Mouse (Mus musculus) liver, postnatal 0 days (tissue): ENCODE measurements around the gene Saxo1. TPM values are rescaled to one million over a fixed set of nuclear protein-coding genes. Genes with fewer than 3 reads are reported as not detected.

Experiments used
- ATAC-seq: fragments of 200-750 bp; cut with Nextera tagmentation; 2 replicates; pipeline ENCODE4 v1.8.0; 2017; ENCODE audit warnings: mild to moderate bottlenecking, moderate library complexity
- DNase-seq: peaks from one replicate; pipeline ENCODE4 v3.0.0-alpha.2; 2016
- H3K27ac ChIP-seq: fragments of 300-500 bp; sonication (generic); 2 replicates; pipeline ENCODE4 v1.5.1; 2014; ENCODE audit warnings: antibody characterized with exemption, moderate library complexity, mild to moderate bottlenecking, low read depth
- H3K27me3 ChIP-seq: fragments of 300-500 bp; sonication (generic); 2 replicates; pipeline ENCODE4 v1.6.1; 2014; ENCODE audit warnings: low read length, control low read depth, mixed read lengths; ENCODE audit not compliant: insufficient read depth
- H3K36me3 ChIP-seq: fragments of 300-500 bp; sonication (generic); replicated peaks from 2 replicates; pipeline ENCODE4 v1.6.1; 2014; ENCODE audit warnings: mild to moderate bottlenecking, control low read depth, low read length, moderate library complexity, mixed read lengths; ENCODE audit not compliant: insufficient read depth
- H3K4me1 ChIP-seq: fragments of 300-500 bp; sonication (generic); 2 replicates; pipeline ENCODE4 v1.6.1; 2014; ENCODE audit warnings: antibody characterized with exemption, mild to moderate bottlenecking, control low read depth; ENCODE audit not compliant: insufficient read depth
- H3K4me2 ChIP-seq: fragments of 300-500 bp; sonication (generic); 2 replicates; pipeline ENCODE4 v1.6.1; 2014; ENCODE audit warnings: low read depth, mild to moderate bottlenecking, low read length, moderate library complexity, mixed read lengths
- H3K4me3 ChIP-seq: fragments of 300-500 bp; sonication (generic); 2 replicates; pipeline ENCODE4 v1.5.1; 2014; ENCODE audit warnings: low read depth, low read length
- H3K9ac ChIP-seq: fragments of 300-500 bp; sonication (generic); replicated peaks from 2 replicates; pipeline ENCODE4 v1.6.1; 2014; ENCODE audit warnings: mild to moderate bottlenecking, moderate library complexity
- H3K9me3 ChIP-seq: fragments of 300-500 bp; sonication (generic); 2 replicates; pipeline ENCODE4 v1.6.1; 2016; ENCODE audit warnings: mild to moderate bottlenecking, control low read depth, low read length, mixed read lengths
- CTCF ChIP-seq: sonication (generic); IDR thresholded peaks from 2 replicates; pipeline ENCODE4 v1.5.1; 2016; ENCODE audit warnings: antibody characterized with exemption, low read depth
- EP300 ChIP-seq: IDR thresholded peaks from 2 replicates; pipeline ENCODE4 v1.6.1; 2016; ENCODE audit warnings: antibody characterized with exemption, low read depth, mild to moderate bottlenecking
- WGBS: fragments of 180-500 bp; shearing (Covaris S2); extraction: QIAGEN DNeasy Blood & Tissue Kit; methylation state at CpG from one replicate; pipeline ENCODE4 v1.1.7; 2014; ENCODE audit not compliant: insufficient replicate concordance; 5-methylcytosine and 5-hydroxymethylcytosine counted together
- polyA plus RNA-seq: library from polyadenylated mRNA; unstranded; fragments of >200 nt; fragmentation: Nextera tagmentation; extraction: Ambion mirVana; gene quantifications from 2 replicates; pipeline ENCODE4 v1.2.1, GENCODE M21; 2015

Saxo1 gene
- polyA plus RNA-seq, 1 experiment from 2014 or later: not detected

- DNase-seq: no peak
- Histone ChIP-seq H3K4me1 (no peaks in the 10 kb centered on the region), H3K4me2 (no peak overlapping the region), H3K36me3 (no peaks in the 10 kb centered on the region), H3K27me3 (no peaks in the 10 kb centered on the region), H3K9ac (no peak overlapping the region), H3K27ac (no peak overlapping the region), H3K9me3 (no peaks in the 10 kb centered on the region), H3K4me3 (no peak overlapping the region)
- WGBS: 22% methylated on average over 6 of the region's 6 CpGs
- TF ChIP-seq EP300 (no peak), CTCF (peak; percentile 71)
- ATAC-seq: no peak
These were observed 3.0 kb downstream of the Saxo1 start for GRCm38 (mm10) chr4:86555035-86555707.

GRCm38 (mm10) chr4:86548332-86548731, 9.8 kb downstream of the Saxo1 start:
- TF ChIP-seq EP300 (no peak), CTCF (no peak)
- no peaks in the 10 kb centered on the region for H3K27me3 ChIP-seq
- DNase-seq (no peak), ATAC-seq (no peak)
- no peak overlapping the region for H3K27ac ChIP-seq
- no peak overlapping the region for H3K4me3 ChIP-seq
- H3K4me2 ChIP-seq: no peak overlapping the region
- H3K4me1 ChIP-seq: no peaks in the 10 kb centered on the region
- H3K9me3 ChIP-seq: no peaks in the 10 kb centered on the region
- WGBS: 29% methylated on average over 9 of the region's 9 CpGs
- H3K9ac ChIP-seq: no peak overlapping the region
- no peaks in the 10 kb centered on the region for H3K36me3 ChIP-seq

GRCm38 (mm10) chr4:86545615-86546014, 12.5 kb downstream of the Saxo1 start:
- no peaks in the 10 kb centered on the region; the same call in 1 of the 2 replicates for H3K4me1 ChIP-seq
- ATAC-seq: no peak
- no peaks in the 10 kb centered on the region for H3K36me3 ChIP-seq
- 51% methylated on average over 5 of the region's 5 CpGs for WGBS
- no peaks in the 10 kb centered on the region for H3K9me3 ChIP-seq
- no peak for DNase-seq
- H3K27ac ChIP-seq: no peak overlapping the region
- no peaks in the 10 kb centered on the region for H3K27me3 ChIP-seq
- H3K4me3 ChIP-seq: no peak overlapping the region
- H3K4me2 ChIP-seq: no peak overlapping the region
- TF ChIP-seq CTCF (peak; percentile 58), EP300 (no peak)
- no peak overlapping the region for H3K9ac ChIP-seq

- no peak overlapping the region for H3K4me3 ChIP-seq
- H3K27ac ChIP-seq: no peak overlapping the region
- ATAC-seq (no peak), DNase-seq (no peak)
- H3K9ac ChIP-seq: no peak overlapping the region
- H3K4me1 ChIP-seq: no peaks in the 10 kb centered on the region; the same call in 1 of the 2 replicates
- WGBS: 71% methylated on average over 3 of the region's 3 CpGs
- H3K36me3 ChIP-seq: no peaks in the 10 kb centered on the region
- H3K4me2 ChIP-seq: no peak overlapping the region
- no peak for TF ChIP-seq CTCF
- TF ChIP-seq EP300: no peak
- no peaks in the 10 kb centered on the region for H3K9me3 ChIP-seq
- no peaks in the 10 kb centered on the region for H3K27me3 ChIP-seq
These were observed 14.1 kb downstream of the Saxo1 start for GRCm38 (mm10) chr4:86543999-86544398.

- TF ChIP-seq CTCF (no peak), EP300 (no peak)
- no peak overlapping the region for H3K4me3 ChIP-seq
- no peak overlapping the region for H3K9ac ChIP-seq
- WGBS: 71% methylated on average over 1 of the region's 1 CpGs
- H3K9me3 ChIP-seq: no peaks in the 10 kb centered on the region
- no peaks in the 10 kb centered on the region for H3K36me3 ChIP-seq
- no peaks in the 10 kb centered on the region; the same call in 1 of the 2 replicates for H3K4me1 ChIP-seq
- no peak overlapping the region for H3K27ac ChIP-seq
- H3K27me3 ChIP-seq: no peaks in the 10 kb centered on the region
- DNase-seq (no peak), ATAC-seq (no peak)
- H3K4me2 ChIP-seq: no peak overlapping the region
These were observed 16.6 kb downstream of the Saxo1 start for GRCm38 (mm10) chr4:86541573-86541972.

- WGBS: 77% methylated on average over 5 of the region's 5 CpGs
- no peaks in the 10 kb centered on the region for H3K27me3 ChIP-seq
- H3K4me1 ChIP-seq: no peaks in the 10 kb centered on the region; the same call in 1 of the 2 replicates
- no peaks in the 10 kb centered on the region for H3K36me3 ChIP-seq
- no peak overlapping the region for H3K27ac ChIP-seq
- H3K9me3 ChIP-seq: no peaks in the 10 kb centered on the region
- no peak overlapping the region for H3K4me2 ChIP-seq
- DNase-seq: no peak
- H3K4me3 ChIP-seq: no peak overlapping the region
- TF ChIP-seq CTCF (no peak), EP300 (no peak)
- H3K9ac ChIP-seq: no peak overlapping the region
- no peak for ATAC-seq
These were observed 19.2 kb downstream of the Saxo1 start for GRCm38 (mm10) chr4:86538936-86539335.

GRCm38 (mm10) chr4:86537972-86538371, 20.2 kb downstream of the Saxo1 start:
- H3K9me3 ChIP-seq: no peaks in the 10 kb centered on the region
- TF ChIP-seq EP300 (no peak), CTCF (peak; percentile 72)
- H3K4me3 ChIP-seq: no peak overlapping the region
- no peaks in the 10 kb centered on the region; the same call in 1 of the 2 replicates for H3K4me1 ChIP-seq
- 29% methylated on average over 4 of the region's 4 CpGs for WGBS
- H3K4me2 ChIP-seq: no peak overlapping the region
- DNase-seq: peak; percentile 34
- no peaks in the 10 kb centered on the region for H3K36me3 ChIP-seq
- H3K27ac ChIP-seq: no peak overlapping the region
- H3K27me3 ChIP-seq: no peaks in the 10 kb centered on the region
- no peak for ATAC-seq
- no peak overlapping the region for H3K9ac ChIP-seq
